Mouse (Mus musculus) embryonic facial prominence, embryonic 13.5 days (tissue): ENCODE results near the gene Bbx. TPM values are rescaled to one million over a fixed set of nuclear protein-coding genes. Genes with fewer than 3 reads are reported as not detected.

Source experiments
- ATAC-seq: fragments of 200-750 bp; cut with Nextera tagmentation; 2 replicates; pipeline ENCODE4 v1.8.0; 2017; ENCODE audit warnings: low read depth; ENCODE audit not compliant: insufficient number of reproducible peaks, insufficient read depth, low FRiP score, low TSS enrichment
- H3K27ac ChIP-seq: fragments of 300-500 bp; sonication (generic); 2 replicates; pipeline ENCODE4 v1.5.1; 2015; ENCODE audit warnings: moderate library complexity, mild to moderate bottlenecking, inconsistent platforms
- H3K27me3 ChIP-seq: fragments of 300-500 bp; sonication (generic); 2 replicates; pipeline ENCODE4 v1.6.1; 2015; ENCODE audit warnings: mild to moderate bottlenecking, inconsistent platforms
- H3K36me3 ChIP-seq: fragments of 300-500 bp; sonication (generic); 2 replicates; pipeline ENCODE4 v1.6.1; 2015; ENCODE audit warnings: mild to moderate bottlenecking, inconsistent platforms
- H3K4me1 ChIP-seq: fragments of 300-500 bp; sonication (generic); 2 replicates; pipeline ENCODE4 v1.6.1; 2015; ENCODE audit warnings: inconsistent platforms
- H3K4me2 ChIP-seq: fragments of 300-500 bp; sonication (generic); 2 replicates; pipeline ENCODE4 v1.6.1; 2015; ENCODE audit warnings: moderate library complexity, mild to moderate bottlenecking, inconsistent platforms
- H3K4me3 ChIP-seq: fragments of 300-500 bp; sonication (generic); 2 replicates; pipeline ENCODE4 v1.5.1; 2015; ENCODE audit warnings: mild to moderate bottlenecking, inconsistent platforms
- H3K9ac ChIP-seq: fragments of 300-500 bp; sonication (generic); 2 replicates; pipeline ENCODE4 v1.6.1; 2015; ENCODE audit warnings: mild to moderate bottlenecking, inconsistent platforms
- H3K9me3 ChIP-seq: fragments of 300-500 bp; sonication (generic); 2 replicates; pipeline ENCODE4 v1.6.1; 2016; ENCODE audit warnings: inconsistent platforms
- whole genome bisulfite sequencing: fragments of 180-500 bp; shearing (Covaris S2); methylation state at CpG from one replicate; pipeline ENCODE4 v1.1.7; 2015; ENCODE audit warnings: mixed read lengths; 5-methylcytosine and 5-hydroxymethylcytosine counted together
- polyA plus RNA-seq: library from polyadenylated mRNA; unstranded; fragments of >200 nt; fragmentation: Nextera tagmentation; extraction: Ambion mirVana; gene quantifications from 2 replicates; pipeline ENCODE4 v1.2.1, GENCODE M21; 2015

The Bbx gene
- polyA plus RNA-seq, result 55.1 and 57.4 TPM in 2 replicates

- under 1% methylated on average over 46 of the region's 55 CpGs for WGBS
- Histone ChIP-seq H3K9me3 (no peaks in the 10 kb centered on the region), H3K4me2 (peak within 1 kb of the TSS; percentile 96), H3K9ac (peak within 1 kb of the TSS; percentile 95), H3K27ac (peak within 1 kb of the TSS; percentile 99), H3K4me3 (peak within 1 kb of the TSS; percentile 91), H3K4me1 (peaks cover 13% of the 10 kb centered on the region; the same call in 1 of the 2 replicates), H3K36me3 (no peaks in the 10 kb centered on the region), H3K27me3 (no peaks in the 10 kb centered on the region)
- peak; percentile 98 for ATAC-seq
Measured at GRCm38 (mm10) chr16:50432062-50432878, at the start of gene Bbx. Gene Bbx (minus strand): TSS chr16:50432390.

DNA sequence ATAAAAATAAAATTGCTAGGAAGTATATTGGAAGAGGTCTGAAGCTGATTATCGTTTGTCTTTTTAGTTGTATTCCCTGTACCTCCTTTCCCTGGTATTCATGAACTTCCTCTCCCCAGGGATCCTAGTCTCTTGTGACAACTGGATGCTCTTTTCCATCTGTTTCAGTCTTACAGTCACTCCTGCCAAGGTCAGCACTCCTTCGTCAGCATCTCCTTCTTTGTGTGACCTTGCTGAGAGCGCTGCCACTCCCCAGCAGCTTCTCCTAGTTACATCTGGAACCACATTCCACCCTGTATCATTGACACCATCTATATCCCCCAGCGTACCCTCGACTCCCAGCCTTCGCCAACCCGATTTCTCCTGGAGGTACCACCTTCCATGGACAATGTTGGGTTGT lies 49.7 kb upstream of the Bbx start:
- Histone ChIP-seq H3K27me3 (no peaks in the 10 kb centered on the region), H3K36me3 (no peaks in the 10 kb centered on the region), H3K9ac (no peak overlapping the region), H3K4me2 (0 out of 2 replicates have a peak overlapping the region, but pooled peaks have one; percentile 7), H3K4me1 (peaks cover 4% of the 10 kb centered on the region; the same call in 1 of the 2 replicates), H3K4me3 (no peak overlapping the region), H3K9me3 (no peaks in the 10 kb centered on the region), H3K27ac (no peak overlapping the region)
- WGBS, result 67% methylated on average over 7 of the region's 7 CpGs
- no peak for ATAC-seq

DNA sequence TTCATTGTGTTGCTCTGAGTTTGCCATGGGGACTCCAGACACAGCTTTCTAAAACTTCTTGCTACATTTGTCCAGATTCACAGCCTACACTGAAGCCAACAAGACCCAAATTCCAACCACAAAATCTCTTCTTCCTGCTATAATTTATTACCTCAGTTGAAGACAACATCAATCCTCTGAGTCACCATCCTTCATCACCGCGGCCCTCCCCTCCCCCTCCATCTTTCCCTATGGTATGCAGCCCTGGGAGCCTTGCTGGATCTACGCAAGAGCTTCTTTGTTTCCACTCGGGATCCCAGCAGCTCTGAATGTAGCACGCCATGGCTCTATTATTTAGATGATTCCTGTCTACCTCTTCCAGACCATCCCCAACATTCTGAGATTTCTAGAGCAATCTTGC lies 49.2 kb upstream of the Bbx start:
- H3K4me1 ChIP-seq, result peaks cover 4% of the 10 kb centered on the region; the same call in 1 of the 2 replicates
- no peak overlapping the region for H3K4me2 ChIP-seq
- no peaks in the 10 kb centered on the region for H3K9me3 ChIP-seq
- H3K27ac ChIP-seq, result no peak overlapping the region
- no peaks in the 10 kb centered on the region for H3K27me3 ChIP-seq
- no peak overlapping the region for H3K9ac ChIP-seq
- H3K36me3 ChIP-seq, result no peaks in the 10 kb centered on the region
- ATAC-seq, result no peak
- WGBS, result 70% methylated on average over 5 of the region's 5 CpGs
- H3K4me3 ChIP-seq, result no peak overlapping the region

GRCm38 (mm10) chr16:50478695-50479094 lies 46.5 kb upstream of the Bbx start:
- 88% methylated on average over 1 of the region's 1 CpGs for WGBS
- Histone ChIP-seq H3K4me3 (no peak overlapping the region), H3K27me3 (no peaks in the 10 kb centered on the region), H3K36me3 (no peaks in the 10 kb centered on the region), H3K9me3 (no peaks in the 10 kb centered on the region), H3K9ac (no peak overlapping the region), H3K4me2 (no peak overlapping the region), H3K27ac (no peak overlapping the region), H3K4me1 (peaks cover 4% of the 10 kb centered on the region; the same call in 1 of the 2 replicates)
- ATAC-seq, result no peak

GRCm38 (mm10) chr16:50477628-50478027 lies 45.4 kb upstream of the Bbx start:
- Histone ChIP-seq H3K27ac (no peak overlapping the region), H3K4me1 (peaks cover 4% of the 10 kb centered on the region; the same call in 1 of the 2 replicates), H3K4me2 (no peak overlapping the region), H3K9me3 (no peaks in the 10 kb centered on the region), H3K4me3 (no peak overlapping the region), H3K9ac (no peak overlapping the region), H3K27me3 (no peaks in the 10 kb centered on the region), H3K36me3 (no peaks in the 10 kb centered on the region)
- no peak for ATAC-seq
- WGBS, result 86% methylated on average over 6 of the region's 6 CpGs

GRCm38 (mm10) chr16:50462226-50462870 lies 30.2 kb upstream of the Bbx start:
- 30% methylated on average over 10 of the region's 10 CpGs for WGBS

DNA sequence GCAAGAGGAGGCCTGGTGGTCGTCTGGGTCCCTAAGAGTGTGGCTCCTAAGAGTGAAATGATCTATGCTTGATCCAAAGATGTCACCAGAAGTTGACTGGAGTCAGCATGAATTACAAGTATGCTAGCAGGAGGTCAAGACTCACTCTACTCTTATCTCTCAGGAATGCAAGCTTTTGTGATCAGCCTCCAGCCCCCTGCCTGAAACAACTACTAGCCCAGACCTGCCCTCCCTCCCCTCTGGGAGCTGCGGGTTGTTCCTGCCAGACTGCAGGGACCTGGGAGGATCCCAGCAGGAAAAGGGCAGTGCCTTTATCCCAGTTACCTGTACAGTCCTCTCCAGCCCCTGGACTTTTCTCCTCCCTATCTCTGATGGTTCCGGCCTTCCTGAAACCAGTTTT lies 27.0 kb upstream of the Bbx start:
- Histone ChIP-seq H3K4me1 (no peaks in the 10 kb centered on the region), H3K9me3 (no peaks in the 10 kb centered on the region), H3K27me3 (no peaks in the 10 kb centered on the region), H3K36me3 (no peaks in the 10 kb centered on the region), H3K27ac (no peak overlapping the region), H3K4me2 (no peak overlapping the region), H3K9ac (no peak overlapping the region), H3K4me3 (no peak overlapping the region)
- 40% methylated on average over 3 of the region's 3 CpGs for WGBS
- ATAC-seq, result no peak

More at GRCm38 (mm10) chr16:50462226-50462870, 30.2 kb upstream of the Bbx start:
- ATAC-seq, result no peak
- H3K4me2 ChIP-seq, result no peak overlapping the region
- H3K27ac ChIP-seq, result no peak overlapping the region
- no peak overlapping the region for H3K9ac ChIP-seq
- H3K9me3 ChIP-seq, result no peaks in the 10 kb centered on the region
- H3K4me1 ChIP-seq, result no peaks in the 10 kb centered on the region
- no peaks in the 10 kb centered on the region for H3K27me3 ChIP-seq
- no peak overlapping the region for H3K4me3 ChIP-seq
- no peaks in the 10 kb centered on the region for H3K36me3 ChIP-seq

GRCm38 (mm10) chr16:50456053-50456452 lies 23.9 kb upstream of the Bbx start:
- Histone ChIP-seq H3K36me3 (no peaks in the 10 kb centered on the region), H3K4me1 (no peaks in the 10 kb centered on the region), H3K4me3 (no peak overlapping the region), H3K9me3 (no peaks in the 10 kb centered on the region), H3K27me3 (no peaks in the 10 kb centered on the region), H3K9ac (no peak overlapping the region), H3K27ac (no peak overlapping the region), H3K4me2 (no peak overlapping the region)
- WGBS, result 73% methylated on average over 1 of the region's 1 CpGs
- no peak for ATAC-seq

DNA sequence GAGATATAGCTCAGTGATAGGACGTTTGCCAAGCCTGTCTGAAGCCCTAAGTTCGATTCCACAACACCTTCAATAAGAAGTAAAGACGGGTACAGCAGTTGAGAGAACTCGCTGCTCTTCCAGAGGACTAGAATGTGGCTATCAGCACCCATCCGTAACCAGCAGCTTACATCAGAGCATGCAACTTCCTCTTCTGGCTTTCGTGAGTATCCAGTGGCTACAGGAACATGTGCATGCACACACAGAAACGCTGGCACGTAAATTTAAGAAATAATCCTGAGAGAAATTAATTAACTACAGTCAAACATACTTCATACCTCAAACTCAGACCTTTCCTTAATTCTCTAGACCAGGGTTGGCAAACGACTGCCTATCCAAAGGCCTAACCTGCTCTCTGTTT lies 16.9 kb upstream of the Bbx start:
- H3K4me1 ChIP-seq, result no peaks in the 10 kb centered on the region
- no peak overlapping the region for H3K9ac ChIP-seq
- 84% methylated on average over 9 of the region's 9 CpGs for WGBS
- H3K27ac ChIP-seq, result no peak overlapping the region
- H3K4me2 ChIP-seq, result no peak overlapping the region
- no peak overlapping the region for H3K4me3 ChIP-seq
- H3K36me3 ChIP-seq, result no peaks in the 10 kb centered on the region
- no peak for ATAC-seq
- no peaks in the 10 kb centered on the region for H3K9me3 ChIP-seq
- H3K27me3 ChIP-seq, result no peaks in the 10 kb centered on the region

DNA sequence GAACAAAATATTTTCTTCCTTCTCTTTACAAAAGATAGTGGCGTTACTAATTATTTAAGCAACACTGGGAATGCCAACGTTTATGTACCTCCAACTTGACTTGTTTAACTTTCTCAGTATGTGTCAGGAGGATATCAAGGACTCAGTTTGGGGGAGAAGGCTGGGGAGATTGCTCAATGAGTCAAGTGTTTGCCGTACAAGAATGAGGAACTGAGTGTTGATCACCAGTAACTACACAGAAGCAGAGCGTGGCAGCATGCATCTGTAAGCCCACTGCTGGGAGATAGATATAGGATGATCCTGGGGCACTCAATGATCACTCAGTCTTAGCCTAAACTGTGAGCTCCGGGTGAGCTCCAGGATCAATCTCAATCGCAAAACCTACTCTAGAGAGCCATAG lies 12.8 kb upstream of the Bbx start:
- H3K27ac ChIP-seq, result no peak overlapping the region
- H3K9ac ChIP-seq, result no peak overlapping the region
- H3K4me3 ChIP-seq, result no peak overlapping the region
- no peak overlapping the region for H3K4me2 ChIP-seq
- no peaks in the 10 kb centered on the region for H3K36me3 ChIP-seq
- no peaks in the 10 kb centered on the region for H3K9me3 ChIP-seq
- no peak for ATAC-seq
- no peaks in the 10 kb centered on the region for H3K4me1 ChIP-seq
- no peaks in the 10 kb centered on the region for H3K27me3 ChIP-seq
- WGBS, result 82% methylated on average over 6 of the region's 6 CpGs

GRCm38 (mm10) chr16:50438816-50439215 lies 6.6 kb upstream of the Bbx start:
- no peak for ATAC-seq
- Histone ChIP-seq H3K4me3 (no peak overlapping the region), H3K9ac (no peak overlapping the region)

GRCm38 (mm10) chr16:50437788-50438187 lies 5.6 kb upstream of the Bbx start:
- Histone ChIP-seq H3K27ac (no peak overlapping the region), H3K4me1 (0 out of 2 replicates have a peak, but pooled peaks cover 1% of the 10 kb centered on the region), H3K4me2 (no peak overlapping the region), H3K4me3 (no peak overlapping the region), H3K27me3 (no peaks in the 10 kb centered on the region), H3K9me3 (no peaks in the 10 kb centered on the region), H3K9ac (no peak overlapping the region), H3K36me3 (no peaks in the 10 kb centered on the region)
- no peak for ATAC-seq
- 84% methylated on average over 15 of the region's 15 CpGs for WGBS

More at GRCm38 (mm10) chr16:50438816-50439215, 6.6 kb upstream of the Bbx start:
- Histone ChIP-seq H3K4me2 (no peak overlapping the region), H3K27ac (no peak overlapping the region), H3K36me3 (no peaks in the 10 kb centered on the region), H3K27me3 (no peaks in the 10 kb centered on the region), H3K9me3 (no peaks in the 10 kb centered on the region), H3K4me1 (no peaks in the 10 kb centered on the region)
- 27% methylated on average over 3 of the region's 3 CpGs for WGBS
